Mouse (Mus musculus): ENCODE measurements at regions not wholly inside any gene's neighbourhood (a gene's known extent, or its start where the extent isn't known, plus 50 kb on each side); places are given as distances from the start of the nearest gene placed in this dataset.

DNA sequence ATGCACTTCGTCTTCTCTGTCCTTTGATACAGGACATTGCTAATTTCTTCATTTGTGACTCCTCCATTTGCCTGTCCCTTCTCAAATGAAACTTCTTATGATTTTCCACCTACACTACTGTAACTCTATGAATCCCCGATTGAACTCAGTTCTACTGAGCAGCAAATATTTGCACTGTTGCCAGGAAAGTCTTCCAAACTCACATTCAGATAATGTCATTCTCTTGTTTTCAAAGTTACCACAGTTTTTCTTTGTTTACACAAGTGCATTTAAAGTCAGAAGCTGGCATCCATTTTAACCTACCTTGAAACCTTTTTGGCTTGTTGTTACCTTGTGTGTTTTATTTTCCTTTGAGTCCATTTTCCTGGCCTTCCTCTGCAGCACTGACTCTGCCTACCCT lies 152.0 kb downstream of the Spry2 start:
- no peak for TF ChIP-seq CTCF (conservative IDR thresholded peaks at IDR 0.05; ENCODE audit: low read length)
- no peak for TF ChIP-seq NANOG (IDR thresholded peaks at IDR 0.05; ENCODE audit: borderline replicate concordance, low read length)
- no peak for TF ChIP-seq POU5F1 (IDR thresholded peaks at IDR 0.05; ENCODE audit: borderline replicate concordance, low read length)
